Mouse (Mus musculus) megakaryocyte, embryonic 14.5 days (primary cell): ENCODE measurements around the gene Numbl.

Experiments
- FLI1 ChIP-seq: IDR thresholded peaks from 2 replicates; pipeline ENCODE4 v1.6.1; 2012; ENCODE audit warnings: low read length, inconsistent platforms, mixed read lengths
- GATA1 ChIP-seq: IDR thresholded peaks from 3 replicates; pipeline ENCODE4 v1.6.1; 2012; ENCODE audit warnings: mixed read lengths, low read length, inconsistent platforms, borderline replicate concordance

GRCm38 (mm10) chr7:27325697-27326096 is 67.5 kb downstream of the Numbl start:
- no peak for TF ChIP-seq GATA1
- no peak for TF ChIP-seq FLI1
